Mouse (Mus musculus): ENCODE measurements around the gene Sort1.
A peak's percentile ranks its signal among the peaks of the same experiment; 100 is the strongest.

Sort1 gene

GRCm38 (mm10) chr3:108383485-108384354 lies 99.8 kb downstream of the Sort1 start, which contains the start of gene Psrc1:
Gene Psrc1, plus strand, starts transcription at chr3:108383839.
- DNase-seq (ENCODE audit: low read depth): peak; percentile 79

DNA sequence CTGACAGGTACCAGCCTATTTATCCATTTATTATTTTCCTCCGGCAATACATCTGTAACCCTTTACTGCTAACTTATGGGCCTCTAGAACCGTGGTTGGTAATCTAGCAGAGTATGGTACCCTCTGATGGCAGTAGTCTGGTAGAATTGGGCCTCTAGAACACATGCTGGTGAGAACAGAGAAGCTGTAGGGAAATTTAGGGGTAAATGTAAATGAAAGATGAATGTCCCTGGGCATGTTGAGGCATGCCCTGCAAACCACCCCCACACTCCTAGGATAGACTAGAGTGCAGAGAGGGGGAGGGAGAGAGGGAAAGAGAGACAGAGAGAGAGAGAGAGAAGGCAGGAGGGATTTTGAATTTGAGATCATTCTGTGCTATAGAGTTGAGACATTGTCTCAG lies 100.5 kb downstream of the Sort1 start:
- DNase-seq (ENCODE audit: low read depth): no peak

DNA sequence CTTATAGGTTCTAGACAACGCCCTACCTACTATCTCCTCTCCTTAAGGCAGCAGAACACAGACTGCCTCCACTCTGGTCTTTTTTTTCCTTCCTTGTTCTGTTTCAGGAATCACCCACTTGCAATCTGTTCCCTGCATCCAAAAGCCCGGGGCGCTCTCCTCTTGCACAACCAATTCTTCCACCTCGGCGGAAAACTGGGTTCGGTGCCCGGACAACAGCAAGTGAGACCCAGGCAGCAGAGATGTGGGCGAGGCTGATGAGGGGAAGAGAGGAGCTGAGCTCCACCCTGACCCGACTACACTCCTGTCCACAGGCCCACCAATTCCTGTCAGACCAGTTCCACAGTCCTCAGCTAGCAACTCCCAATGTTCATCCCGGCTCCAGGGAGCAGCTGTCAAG lies 102.3 kb downstream of the Sort1 start:
- no peak for DNase-seq (ENCODE audit: low read depth)

DNA sequence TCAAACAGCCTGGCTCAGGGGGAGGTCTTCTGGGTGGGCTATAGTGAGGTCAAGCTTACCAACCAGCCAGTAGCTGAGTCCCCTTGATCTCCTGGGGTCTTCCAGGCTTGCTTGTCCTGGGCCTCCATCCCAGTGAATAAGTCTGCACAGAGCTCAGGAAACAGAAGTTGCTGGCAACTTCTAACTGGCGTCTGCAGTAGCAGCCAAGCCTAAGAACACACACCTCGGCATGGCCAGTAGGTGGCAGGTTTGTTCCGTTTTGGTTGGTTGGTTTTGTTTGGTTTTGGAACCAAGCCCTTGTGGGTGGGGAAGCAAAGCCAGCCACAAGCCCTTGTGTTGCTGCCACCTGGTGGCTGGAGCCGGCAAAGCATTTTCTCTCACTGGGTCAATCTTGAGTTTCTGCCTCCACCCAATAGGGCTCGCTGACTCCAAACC lies 105.2 kb downstream of the Sort1 start:
- peak; percentile 96 for DNase-seq (ENCODE audit: low read depth)

DNA sequence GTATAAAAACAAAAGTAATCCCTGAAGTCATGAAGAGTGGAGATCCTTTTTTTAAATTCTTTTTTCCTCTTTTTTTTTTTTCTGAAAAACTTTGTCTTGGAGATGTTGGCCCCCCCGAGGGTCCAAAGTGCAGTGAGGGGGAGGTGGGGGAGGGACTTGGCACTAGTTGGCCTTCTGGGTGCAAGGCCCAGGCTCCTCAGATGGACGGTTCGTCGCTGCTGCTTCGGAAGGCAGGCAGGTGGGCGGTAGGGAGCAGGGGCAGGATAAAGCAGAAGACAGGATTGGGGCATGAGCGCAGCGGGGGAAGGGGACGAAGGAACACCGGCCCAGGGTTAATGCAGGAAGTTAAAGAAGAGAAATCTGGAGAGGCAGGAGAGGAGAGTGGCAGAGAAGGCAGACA lies 108.4 kb downstream of the Sort1 start:
- DNase-seq (ENCODE audit: low read depth): no peak

GRCm38 (mm10) chr3:108392793-108393192 lies 108.9 kb downstream of the Sort1 start:
- no peak for DNase-seq (ENCODE audit: low read depth)

DNA sequence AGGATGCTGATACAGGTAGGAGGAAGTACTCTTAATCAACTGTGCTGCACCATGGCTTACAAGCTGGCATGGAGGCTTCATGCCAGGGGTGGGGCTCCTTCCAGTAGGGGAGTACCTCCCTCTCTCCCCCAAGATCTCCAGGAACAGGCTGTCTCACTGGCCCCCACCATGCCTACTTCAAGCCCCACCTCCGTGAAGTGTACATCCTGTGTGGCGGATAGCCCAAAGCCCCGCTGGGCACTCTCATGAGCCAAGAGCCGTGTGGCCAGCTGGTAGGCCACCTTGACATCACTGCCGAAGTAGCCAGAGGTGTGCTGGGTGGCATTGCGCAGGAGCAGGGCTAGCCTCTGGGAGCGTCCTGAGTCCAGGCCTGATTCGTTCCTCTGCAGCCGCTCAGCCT lies 114.4 kb downstream of the Sort1 start:
- DNase-seq (ENCODE audit: low read depth): no peak

GRCm38 (mm10) chr3:108400442-108400841 lies 116.6 kb downstream of the Sort1 start:
- no peak for DNase-seq (ENCODE audit: low read depth)

DNA sequence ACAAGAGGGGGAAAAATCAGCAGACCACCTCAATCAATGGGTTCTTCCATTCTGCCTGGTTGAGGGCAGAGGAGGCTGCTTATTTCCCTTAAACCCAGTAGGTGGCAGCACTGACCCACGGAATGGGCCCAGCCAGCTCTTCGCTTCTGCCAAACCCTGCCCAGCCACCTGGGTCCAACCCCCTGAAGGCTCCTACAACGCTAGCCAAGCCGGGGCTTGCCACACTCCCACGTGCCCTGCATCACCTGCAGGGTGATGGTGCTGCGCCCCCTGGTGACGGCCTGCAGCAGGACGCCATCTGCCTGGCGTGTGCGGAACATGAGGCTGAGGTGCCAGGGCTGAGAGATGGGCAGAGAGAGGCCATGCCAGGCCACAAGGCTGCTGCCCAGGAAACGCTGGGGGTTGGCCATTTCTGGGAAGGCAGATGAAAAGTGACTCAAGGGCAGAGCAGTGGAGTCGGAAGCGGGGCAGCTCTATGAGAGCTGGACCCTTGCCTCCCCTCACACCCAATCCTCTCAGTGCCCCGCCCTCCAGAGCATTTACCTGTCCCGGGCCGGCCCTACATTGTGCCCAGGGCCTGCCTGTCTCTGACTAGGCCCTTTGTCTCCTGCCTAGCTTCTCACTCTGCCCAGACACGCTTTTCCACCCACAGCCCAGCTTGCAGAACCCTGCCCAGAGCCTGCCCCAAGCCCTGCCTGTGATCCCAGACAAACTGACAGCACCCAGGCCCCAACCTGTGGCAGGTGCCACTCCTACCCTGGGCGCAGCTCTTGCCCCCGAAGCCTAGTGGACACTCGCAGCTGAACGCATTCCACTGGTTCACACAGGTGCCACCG lies 118.0 kb downstream of the Sort1 start:
- peak; percentile 61 for DNase-seq (ENCODE audit: low read depth)

GRCm38 (mm10) chr3:108402528-108402920 lies 118.6 kb downstream of the Sort1 start:
- DNase-seq (ENCODE audit: low read depth): no peak

- no peak for DNase-seq (ENCODE audit: low read depth)
These were observed 121.8 kb downstream of the Sort1 start for GRCm38 (mm10) chr3:108405536-108406305.

GRCm38 (mm10) chr3:108406306-108406885 lies 122.5 kb downstream of the Sort1 start:
- DNase-seq (ENCODE audit: low read depth): no peak

DNA sequence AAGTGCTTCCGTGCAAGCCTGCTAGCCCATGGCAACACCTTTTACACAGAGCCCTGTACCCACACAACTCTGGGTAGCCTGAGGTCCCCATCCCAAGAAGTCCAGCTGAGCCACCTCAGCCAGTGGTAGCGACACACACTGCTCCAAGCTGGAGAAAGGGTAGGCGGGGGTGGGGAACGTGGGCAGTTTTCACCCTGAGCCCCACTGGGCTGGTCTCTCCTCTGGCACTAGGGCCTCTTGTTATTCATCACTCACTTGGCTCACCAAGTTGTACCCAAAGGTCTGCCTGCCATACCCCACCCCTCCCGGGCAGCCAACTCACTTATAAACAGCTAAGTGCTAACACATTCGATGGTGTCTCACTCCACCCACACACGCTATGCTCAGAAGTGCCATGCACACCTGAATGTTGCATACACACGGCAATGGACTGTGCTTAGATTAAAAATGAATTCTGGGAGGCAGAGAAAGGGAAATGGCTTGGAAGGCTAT lies 124.7 kb downstream of the Sort1 start:
- DNase-seq (ENCODE audit: low read depth): no peak

- no peak for DNase-seq (ENCODE audit: low read depth)
These were observed 125.9 kb downstream of the Sort1 start for GRCm38 (mm10) chr3:108409656-108410358.

- DNase-seq (ENCODE audit: low read depth): no peak
These were observed 126.5 kb downstream of the Sort1 start for GRCm38 (mm10) chr3:108410359-108410714.

All from c-Kit-positive CD71-positive TER-119-negative erythroid progenitor cells, embryonic 14.5 days (primary cell).